Mouse (Mus musculus) liver, embryonic 11.5 days (tissue): ENCODE measurements around the gene Prdm10. TPM values are rescaled to one million over a fixed set of nuclear protein-coding genes. Genes with fewer than 3 reads are reported as not detected.

Experiments used
- ATAC-seq: fragments of 200-750 bp; cut with Nextera tagmentation; replicated peaks from 2 replicates; pipeline ENCODE4 v1.8.0; 2017; ENCODE audit warnings: moderate number of reproducible peaks, mild to moderate bottlenecking, moderate TSS enrichment, moderate library complexity; ENCODE audit not compliant: low FRiP score
- DNase-seq: peaks from one replicate; pipeline ENCODE4 v3.0.0-alpha.2; 2017; ENCODE audit warnings: low spot score
- H3K27ac ChIP-seq: fragments of 300-500 bp; sonication (generic); 2 replicates; pipeline ENCODE4 v1.5.1; 2014; ENCODE audit warnings: mild to moderate bottlenecking, low read depth, low read length, control low read depth
- H3K27me3 ChIP-seq: fragments of 300-500 bp; sonication (generic); replicated peaks from 2 replicates; pipeline ENCODE4 v1.6.1; 2014; ENCODE audit warnings: low read length, mixed read lengths; ENCODE audit not compliant: control insufficient read depth, insufficient read depth
- H3K36me3 ChIP-seq: fragments of 300-500 bp; sonication (generic); 2 replicates; pipeline ENCODE4 v1.6.1; 2014; ENCODE audit warnings: mild to moderate bottlenecking, low read length, moderate library complexity, mixed read lengths; ENCODE audit not compliant: control insufficient read depth, insufficient read depth
- H3K4me1 ChIP-seq: fragments of 300-500 bp; sonication (generic); replicated peaks from 2 replicates; pipeline ENCODE4 v1.6.1; 2014; ENCODE audit warnings: low read length, mixed read lengths; ENCODE audit not compliant: control insufficient read depth, insufficient read depth
- H3K4me2 ChIP-seq: fragments of 300-500 bp; sonication (generic); 2 replicates; pipeline ENCODE4 v1.6.1; 2014; ENCODE audit warnings: mild to moderate bottlenecking, control low read depth, moderate library complexity
- H3K4me3 ChIP-seq: fragments of 300-500 bp; sonication (generic); 2 replicates; pipeline ENCODE4 v1.5.1; 2014; ENCODE audit warnings: low read depth, low read length, control low read depth
- H3K9ac ChIP-seq: fragments of 300-500 bp; sonication (generic); 2 replicates; pipeline ENCODE4 v1.6.1; 2014; ENCODE audit warnings: low read depth, low read length, control low read depth
- H3K9me3 ChIP-seq: fragments of 300-500 bp; sonication (generic); 2 replicates; pipeline ENCODE4 v1.6.1; 2016; ENCODE audit warnings: low read length, inconsistent platforms, mixed read lengths; ENCODE audit not compliant: control insufficient read depth
- WGBS: fragments of 180-500 bp; shearing (Covaris S2); extraction: QIAGEN DNeasy Blood & Tissue Kit; methylation state at CpG from one replicate; pipeline ENCODE4 v1.1.7; 2014; 5-methylcytosine and 5-hydroxymethylcytosine counted together
- polyA plus RNA-seq: library from polyadenylated mRNA; unstranded; fragments of >200 nt; fragmentation: Nextera tagmentation; extraction: Ambion mirVana; gene quantifications from 2 replicates; pipeline ENCODE4 v1.2.1, GENCODE M21; 2014

Gene Prdm10
- polyA plus RNA-seq, 1 experiment from 2014 or later: 6.5 TPM

DNA sequence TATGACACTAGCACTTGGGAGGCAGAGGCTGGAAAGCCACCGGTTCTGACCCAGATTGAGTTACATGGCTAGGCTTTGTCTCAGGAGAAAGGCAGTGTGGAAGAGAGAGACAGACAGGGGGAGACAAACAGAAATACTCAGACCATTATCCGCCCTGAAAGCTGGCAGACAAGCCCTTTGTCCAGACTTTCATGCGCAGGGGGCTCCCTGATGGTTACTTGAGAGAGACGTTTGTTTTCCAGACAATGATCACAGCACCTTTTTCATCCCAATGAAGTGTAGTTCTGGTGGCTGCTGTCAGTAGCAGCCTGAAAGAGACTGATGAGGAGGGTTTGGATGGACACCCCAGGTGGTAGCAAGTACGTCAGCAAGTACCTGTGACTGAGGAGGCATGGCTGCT lies 38.6 kb downstream of the Prdm10 start:
- DNase-seq (no peak), ATAC-seq (no peak)
- no peak overlapping the region for H3K4me3 ChIP-seq
- WGBS: 80% methylated on average over 5 of the region's 5 CpGs
- H3K9ac ChIP-seq: no peak overlapping the region
- no peak overlapping the region for H3K27ac ChIP-seq
- H3K27me3 ChIP-seq: no peaks in the 10 kb centered on the region
- H3K4me1 ChIP-seq: peaks cover 13% of the 10 kb centered on the region
- H3K36me3 ChIP-seq: peaks cover 3% of the 10 kb centered on the region; the same call in 1 of the 2 replicates
- H3K4me2 ChIP-seq: no peak overlapping the region
- no peaks in the 10 kb centered on the region for H3K9me3 ChIP-seq

DNA sequence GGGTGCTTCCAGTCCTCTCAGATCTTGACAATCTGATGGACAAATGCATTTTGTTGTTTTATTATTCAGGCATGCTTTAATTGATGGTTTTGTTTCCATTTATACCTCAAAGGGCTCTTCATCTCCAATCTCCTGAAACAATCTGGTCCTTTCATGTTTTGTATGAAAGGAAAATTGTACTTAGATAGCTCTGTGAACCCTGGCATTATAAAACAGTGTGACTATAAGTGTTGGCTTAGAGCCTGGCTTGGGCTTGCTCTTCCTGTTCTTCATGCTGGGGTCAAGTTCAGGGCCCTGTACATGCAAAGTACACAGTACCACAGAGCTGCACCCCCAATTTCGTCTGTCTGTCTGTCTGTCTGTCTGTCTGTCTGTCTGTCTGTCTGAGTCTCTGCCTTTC lies 40.4 kb downstream of the Prdm10 start:
- Histone ChIP-seq H3K9me3 (no peaks in the 10 kb centered on the region), H3K27me3 (no peaks in the 10 kb centered on the region), H3K27ac (no peak overlapping the region), H3K9ac (no peak overlapping the region), H3K4me1 (peaks cover 13% of the 10 kb centered on the region), H3K4me2 (no peak overlapping the region), H3K36me3 (peaks cover 3% of the 10 kb centered on the region; the same call in 1 of the 2 replicates), H3K4me3 (no peak overlapping the region)
- ATAC-seq (no peak), DNase-seq (no peak)
- WGBS: 67% methylated on average over 1 of the region's 1 CpGs

DNA sequence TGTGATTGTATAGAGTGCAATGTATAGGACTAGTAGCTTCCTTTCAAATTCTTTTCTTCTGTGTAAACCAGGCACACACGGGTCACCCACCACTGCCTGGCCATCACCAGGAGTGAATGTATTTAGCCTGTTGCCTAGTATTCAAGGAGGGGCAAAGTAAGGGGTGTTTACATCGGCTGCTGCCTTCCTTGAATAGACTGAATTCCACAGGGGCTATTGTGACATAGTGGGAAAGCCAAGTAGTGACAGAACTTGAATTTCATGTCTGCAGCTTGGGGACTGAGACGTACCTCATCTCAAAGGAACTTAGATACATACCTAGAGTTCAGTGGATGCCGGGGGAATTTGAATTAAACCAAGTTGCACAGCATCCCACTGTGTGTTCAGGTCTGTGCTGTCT lies 41.2 kb downstream of the Prdm10 start:
- H3K4me3 ChIP-seq: no peak overlapping the region
- DNase-seq: no peak
- no peak overlapping the region for H3K27ac ChIP-seq

DNA sequence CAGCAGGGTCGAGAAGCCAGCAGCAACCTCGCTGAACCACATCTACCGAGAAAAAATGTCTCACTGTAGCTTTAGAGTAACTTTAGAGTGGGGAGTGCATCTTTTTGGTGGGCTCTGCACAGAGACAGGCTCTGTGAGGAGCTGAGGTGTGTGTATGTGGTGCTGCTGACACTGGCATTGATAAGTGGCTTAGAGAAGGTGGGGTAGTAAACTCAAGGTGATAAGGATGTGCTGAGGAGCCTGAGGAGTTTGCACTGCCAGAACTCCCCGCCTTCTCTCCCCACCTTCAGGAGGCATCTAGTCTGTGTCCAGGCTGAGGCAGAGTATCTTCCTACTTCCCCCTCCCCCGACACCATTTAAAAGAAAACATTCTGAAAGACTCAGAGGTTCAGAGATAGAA lies 41.8 kb downstream of the Prdm10 start:
- DNase-seq (no peak), ATAC-seq (peak; percentile 78)
- H3K9ac ChIP-seq: no peak overlapping the region
- H3K4me1 ChIP-seq: peaks cover 13% of the 10 kb centered on the region
- H3K4me2 ChIP-seq: no peak overlapping the region
- no peaks in the 10 kb centered on the region for H3K9me3 ChIP-seq
- H3K4me3 ChIP-seq: no peak overlapping the region
- H3K27me3 ChIP-seq: no peaks in the 10 kb centered on the region
- H3K36me3 ChIP-seq: peaks cover 3% of the 10 kb centered on the region; the same call in 1 of the 2 replicates
- H3K27ac ChIP-seq: no peak overlapping the region
- WGBS: 57% methylated on average over 5 of the region's 5 CpGs

More for the DNA sequence above, 41.2 kb downstream of the Prdm10 start:
- no peaks in the 10 kb centered on the region for H3K9me3 ChIP-seq
- H3K9ac ChIP-seq: no peak overlapping the region
- peaks cover 3% of the 10 kb centered on the region; the same call in 1 of the 2 replicates for H3K36me3 ChIP-seq
- H3K27me3 ChIP-seq: no peaks in the 10 kb centered on the region
- H3K4me1 ChIP-seq: peaks cover 13% of the 10 kb centered on the region
- no peak for ATAC-seq
- 70% methylated on average over 4 of the region's 4 CpGs for WGBS
- no peak overlapping the region for H3K4me2 ChIP-seq

DNA sequence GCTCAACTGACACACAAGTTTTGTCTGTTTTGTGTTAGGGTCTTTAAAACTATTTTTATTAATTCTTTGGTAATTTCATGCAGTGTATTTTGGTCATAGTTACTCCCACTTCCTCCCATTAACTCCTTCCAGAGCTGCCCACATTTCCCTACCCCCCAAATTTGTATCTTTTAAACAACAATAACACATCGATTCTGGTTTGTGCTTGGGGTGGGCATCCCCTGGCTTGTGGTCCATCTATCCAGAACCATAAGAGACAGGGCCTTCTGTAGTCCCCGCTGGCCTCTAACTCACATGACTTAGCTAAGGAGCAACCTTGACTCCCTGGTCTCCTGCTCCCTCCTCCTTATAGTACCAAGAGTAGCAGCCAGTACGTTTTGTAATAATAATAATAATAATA lies 50.5 kb downstream of the Prdm10 start:
- H3K9me3 ChIP-seq: no peaks in the 10 kb centered on the region
- H3K4me3 ChIP-seq: no peak overlapping the region
- H3K27ac ChIP-seq: no peak overlapping the region
- H3K36me3 ChIP-seq: no peaks in the 10 kb centered on the region; the same call in 1 of the 2 replicates
- ATAC-seq (no peak), DNase-seq (no peak)
- whole genome bisulfite sequencing: 79% methylated on average over 3 of the region's 3 CpGs
- H3K4me1 ChIP-seq: 0 out of 2 replicates have a peak, but pooled peaks cover 2% of the 10 kb centered on the region
- no peak overlapping the region for H3K4me2 ChIP-seq
- no peak overlapping the region for H3K9ac ChIP-seq
- H3K27me3 ChIP-seq: no peaks in the 10 kb centered on the region

DNA sequence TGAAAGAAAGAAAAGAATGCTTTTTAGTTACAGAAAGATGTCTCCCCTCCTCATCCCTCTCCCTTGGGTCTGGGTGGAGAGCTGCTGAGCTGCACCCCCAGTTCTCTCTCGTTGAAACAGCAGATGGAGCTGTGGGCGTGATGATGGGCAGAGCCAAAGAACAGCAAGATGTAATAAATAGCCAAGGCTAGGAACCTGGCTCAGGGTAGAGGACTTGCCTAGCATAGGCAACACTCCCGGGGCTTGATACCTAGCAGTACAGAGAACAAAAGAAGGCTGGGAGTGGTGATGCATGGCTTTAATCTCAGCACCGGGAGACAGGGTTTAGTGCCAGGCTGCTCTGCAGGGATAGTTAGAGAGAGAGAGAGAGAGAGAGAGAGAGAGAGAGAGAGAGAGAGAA lies 50.9 kb downstream of the Prdm10 start:
- 79% methylated on average over 4 of the region's 4 CpGs for WGBS

DNA sequence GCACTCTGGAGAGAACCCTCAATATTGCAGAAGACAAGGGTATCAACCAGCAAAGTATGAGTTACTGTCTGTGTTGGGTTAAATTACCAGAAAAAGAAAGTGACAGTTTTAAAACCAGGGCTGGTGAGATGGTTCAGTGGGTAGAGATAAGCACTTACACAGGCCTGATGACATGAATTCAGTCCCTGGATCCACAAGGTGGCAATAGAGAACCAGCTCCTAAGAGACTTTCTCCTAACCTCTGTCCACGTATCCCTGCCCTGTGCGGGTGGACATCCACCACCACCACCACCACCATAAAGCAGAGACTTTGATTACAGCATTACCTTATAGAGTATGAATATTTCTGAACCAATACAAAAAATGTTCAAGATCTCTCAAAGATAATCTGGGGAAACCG lies 51.6 kb downstream of the Prdm10 start:
- ATAC-seq (peak; percentile 70; the same call in 1 of the 2 replicates), DNase-seq (no peak)
- Histone ChIP-seq H3K9me3 (no peaks in the 10 kb centered on the region), H3K27ac (no peak overlapping the region), H3K36me3 (no peaks in the 10 kb centered on the region; the same call in 1 of the 2 replicates), H3K4me2 (no peak overlapping the region), H3K4me1 (0 out of 2 replicates have a peak, but pooled peaks cover 2% of the 10 kb centered on the region), H3K9ac (no peak overlapping the region), H3K4me3 (no peak overlapping the region), H3K27me3 (no peaks in the 10 kb centered on the region)
- WGBS: 60% methylated on average over 3 of the region's 3 CpGs

More for the DNA sequence above, 50.9 kb downstream of the Prdm10 start:
- Histone ChIP-seq H3K27me3 (no peaks in the 10 kb centered on the region), H3K4me3 (no peak overlapping the region), H3K9ac (no peak overlapping the region), H3K4me1 (0 out of 2 replicates have a peak, but pooled peaks cover 2% of the 10 kb centered on the region), H3K4me2 (no peak overlapping the region), H3K27ac (no peak overlapping the region), H3K9me3 (no peaks in the 10 kb centered on the region), H3K36me3 (no peaks in the 10 kb centered on the region; the same call in 1 of the 2 replicates)
- ATAC-seq (no peak), DNase-seq (no peak)

DNA sequence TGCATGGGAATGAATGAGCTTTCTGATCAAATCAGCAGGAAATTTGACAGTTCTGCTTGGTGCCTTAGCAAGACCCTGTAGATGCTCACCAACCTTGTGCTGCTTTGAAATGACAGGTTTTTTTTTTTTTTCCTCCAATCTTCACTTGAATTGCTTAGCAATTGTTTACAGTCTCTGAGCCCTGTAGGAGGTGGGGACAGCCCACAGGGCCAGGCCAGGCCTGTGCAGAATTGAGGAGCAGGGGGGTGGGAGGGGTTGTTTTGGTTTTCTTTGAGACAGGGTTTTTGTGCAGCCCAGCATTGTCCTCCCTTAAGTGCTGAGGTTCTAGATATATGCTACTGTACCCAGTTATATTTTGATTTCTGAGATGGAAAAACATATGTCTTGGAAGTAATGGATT lies 52.5 kb downstream of the Prdm10 start:
- no peak for ATAC-seq

DNA sequence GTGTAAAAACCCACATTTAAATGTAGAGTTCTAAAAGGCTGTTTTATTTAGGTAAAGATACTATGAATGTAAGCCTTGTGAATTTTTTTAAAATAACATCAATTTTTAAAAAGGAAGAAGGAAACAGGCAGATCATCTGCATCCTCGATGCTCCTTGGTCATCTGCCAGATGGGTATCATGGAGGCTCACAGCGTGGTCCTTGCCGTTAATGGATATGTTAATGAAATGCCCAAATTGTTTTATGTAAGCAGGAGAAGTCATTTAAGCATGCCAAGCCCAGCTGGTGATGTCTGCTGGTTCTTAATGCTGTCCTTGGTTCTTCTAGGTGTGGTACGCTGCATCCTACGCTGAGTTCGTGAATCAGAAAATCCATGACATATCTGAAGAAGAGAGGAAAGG lies 54.7 kb downstream of the Prdm10 start:
- Histone ChIP-seq H3K9ac (no peak overlapping the region), H3K27ac (no peak overlapping the region), H3K27me3 (no peaks in the 10 kb centered on the region), H3K4me1 (0 out of 2 replicates have a peak, but pooled peaks cover 2% of the 10 kb centered on the region), H3K36me3 (no peaks in the 10 kb centered on the region), H3K4me3 (no peak overlapping the region), H3K9me3 (no peaks in the 10 kb centered on the region), H3K4me2 (no peak overlapping the region)
- 93% methylated on average over 6 of the region's 6 CpGs for WGBS
- DNase-seq (no peak), ATAC-seq (no peak)

More for the DNA sequence above, 52.5 kb downstream of the Prdm10 start:
- DNase-seq: no peak
- no peak overlapping the region for H3K27ac ChIP-seq
- no peaks in the 10 kb centered on the region; the same call in 1 of the 2 replicates for H3K36me3 ChIP-seq
- no peak overlapping the region for H3K4me2 ChIP-seq
- H3K9me3 ChIP-seq: no peaks in the 10 kb centered on the region
- 0 out of 2 replicates have a peak, but pooled peaks cover 2% of the 10 kb centered on the region for H3K4me1 ChIP-seq
- H3K9ac ChIP-seq: no peak overlapping the region
- no peaks in the 10 kb centered on the region for H3K27me3 ChIP-seq
- no peak overlapping the region for H3K4me3 ChIP-seq
